Mouse (Mus musculus) testis, adult 2 months (tissue): ENCODE data around the gene Lifr.

Experiments used
- CTCF ChIP-seq: fragments of 200-500 bp; IDR thresholded peaks from 2 replicates; pipeline ENCODE4 v1.5.1; 2012; ENCODE audit warnings: low read depth, mild to moderate bottlenecking, inconsistent platforms, low read length, moderate library complexity; ENCODE audit not compliant: control insufficient read depth, insufficient read depth, insufficient replicate concordance
- POLR2A ChIP-seq: fragments of 200-500 bp; IDR thresholded peaks from 2 replicates; pipeline ENCODE4 v1.6.1; 2012; ENCODE audit warnings: low read depth, mild to moderate bottlenecking, inconsistent platforms, low read length, moderate library complexity; ENCODE audit not compliant: control insufficient read depth

DNA sequence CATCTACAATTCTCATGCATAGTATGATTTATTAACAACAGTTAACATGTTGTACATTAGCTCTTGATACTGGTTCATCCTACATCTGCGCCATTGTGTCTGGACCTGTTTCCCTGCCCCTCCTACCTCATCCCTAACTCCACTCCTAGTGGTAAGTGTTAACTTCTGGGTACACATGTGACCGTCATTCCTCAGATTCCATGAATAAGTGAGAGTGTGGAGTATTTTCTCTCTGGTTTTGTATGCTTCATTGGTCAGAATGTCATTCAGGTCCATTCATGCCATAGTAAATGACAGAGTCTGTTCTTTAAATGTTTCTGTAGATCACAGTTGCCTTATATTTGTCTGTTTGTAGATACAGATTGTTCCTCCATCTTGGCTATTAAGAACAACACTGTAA is 12.6 kb downstream of the Lifr start:
- TF ChIP-seq POLR2A (no peak), CTCF (no peak)
